In genomic region chr6:39118456-39118881, GRCm38 (mm10) we compare ENCODE assay signal across 8 mouse cellular contexts. TPM values are rescaled to one million over a fixed set of nuclear protein-coding genes. Genes with fewer than 3 reads are reported as not detected.
DNase-seq lines count a peak whose midpoint lies in the region; ATAC-seq and TF ChIP-seq lines count a peak whose summit lies in the region.

No protein-coding gene starts in this region.

- 11% methylated on average over 49 of the region's 49 CpGs for WGBS in cerebellum, adult 2 months
- WGBS in embryonic facial prominence, embryonic 12.5 days: 11% methylated on average over 49 of the region's 49 CpGs
- 13% methylated on average over 42 of the region's 49 CpGs for WGBS in liver, postnatal 0 days (ENCODE audit: insufficient replicate concordance)

- no peak for DNase-seq in cerebellum, adult 2 months
- no peak for DNase-seq in cerebellum, adult 9-10 months
- peak; percentile 18 for DNase-seq in 3134 (ENCODE audit: extremely low read depth, insufficient read length, low spot score)
- peak; percentile 59 for DNase-seq in heart, postnatal 4 days
- DNase-seq in liver, postnatal 0 days: no peak
- no peak for DNase-seq in urinary bladder, postnatal 36 days (ENCODE audit: low spot score in 2 of 2)

- peak overlapping the region; percentile 60 for H3K4me3 ChIP-seq in cerebellum, adult 2 months (replicated peaks; ENCODE audit: insufficient read depth, low read depth, low read length)
- H3K4me3 ChIP-seq in embryonic facial prominence, embryonic 12.5 days: peak overlapping the region; percentile 77
- peak overlapping the region; percentile 88 for H3K4me3 ChIP-seq in liver, postnatal 0 days (ENCODE audit: low read depth, low read length)
- H3K4me3 ChIP-seq in testis, adult 2 months (ENCODE audit: control insufficient read depth, low read depth, low read length): peak overlapping the region; percentile 98

- H3K36me3 ChIP-seq in embryonic facial prominence, embryonic 12.5 days: no peaks in the 10 kb centered on the region
- 0 out of 2 replicates have a peak, but pooled peaks cover 2% of the 10 kb centered on the region for H3K36me3 ChIP-seq in liver, postnatal 0 days (replicated peaks; ENCODE audit: insufficient read depth, low read length)
- H3K36me3 ChIP-seq in testis, adult 2 months (ENCODE audit: control insufficient read depth, insufficient read depth, low read length): no peaks in the 10 kb centered on the region; the same call in 1 of the 2 replicates

- no peaks in the 10 kb centered on the region for H3K27me3 ChIP-seq in cerebellum, adult 2 months (ENCODE audit: control insufficient read depth, insufficient read depth, low read length)
- H3K27me3 ChIP-seq in embryonic facial prominence, embryonic 12.5 days: peaks cover 60% of the 10 kb centered on the region
- no peaks in the 10 kb centered on the region; the same call in 1 of the 2 replicates for H3K27me3 ChIP-seq in liver, postnatal 0 days (ENCODE audit: insufficient read depth, low read length)
- no peaks in the 10 kb centered on the region for H3K27me3 ChIP-seq in testis, adult 2 months (ENCODE audit: control insufficient read depth, insufficient read depth, low read length)

- H3K9me3 ChIP-seq in embryonic facial prominence, embryonic 12.5 days: peaks cover 8% of the 10 kb centered on the region
- H3K9me3 ChIP-seq in liver, postnatal 0 days (ENCODE audit: low read length): no peaks in the 10 kb centered on the region

- no peak for TF ChIP-seq CTCF in cerebellum, adult 2 months (IDR thresholded peaks at IDR 0.05; ENCODE audit: borderline replicate concordance, insufficient read depth, low read depth, low read length)
- no peak for TF ChIP-seq CTCF in liver, postnatal 0 days (IDR thresholded peaks at IDR 0.05; ENCODE audit: low read depth)
- TF ChIP-seq CTCF in testis, adult 2 months (IDR thresholded peaks at IDR 0.05; ENCODE audit: control insufficient read depth, insufficient read depth, insufficient replicate concordance, low read depth, low read length): no peak

- peak overlapping the region; percentile 61 for H3K4me2 ChIP-seq in embryonic facial prominence, embryonic 12.5 days (replicated peaks)
- peak overlapping the region; percentile 75 for H3K4me2 ChIP-seq in liver, postnatal 0 days (ENCODE audit: low read depth, low read length)

- H3K4me1 ChIP-seq in cerebellum, adult 2 months (ENCODE audit: control insufficient read depth, insufficient read depth, low read length): peaks cover 4% of the 10 kb centered on the region; the same call in 1 of the 2 replicates
- H3K4me1 ChIP-seq in embryonic facial prominence, embryonic 12.5 days: no peaks in the 10 kb centered on the region
- peaks cover 25% of the 10 kb centered on the region for H3K4me1 ChIP-seq in liver, postnatal 0 days (ENCODE audit: insufficient read depth)
- H3K4me1 ChIP-seq in testis, adult 2 months (ENCODE audit: control insufficient read depth, insufficient read depth, low read length): peaks cover 8% of the 10 kb centered on the region

- TF ChIP-seq POLR2A in cerebellum, adult 2 months (IDR thresholded peaks at IDR 0.05; ENCODE audit: borderline replicate concordance, insufficient read depth, low read length): no peak
- TF ChIP-seq POLR2A in testis, adult 2 months (IDR thresholded peaks at IDR 0.05; ENCODE audit: control insufficient read depth, low read depth, low read length): peak; percentile 53

- peak; percentile 35; the same call in 1 of the 2 replicates for ATAC-seq in embryonic facial prominence, embryonic 12.5 days (ENCODE audit: insufficient number of reproducible peaks, insufficient read depth, low FRiP score, low TSS enrichment)
- no peak; the same call in none of the 2 replicates for ATAC-seq in liver, postnatal 0 days

- no peak for TF ChIP-seq EP300 in liver, postnatal 0 days (IDR thresholded peaks at IDR 0.05; ENCODE audit: low read depth)

- peak overlapping the region; percentile 64 for H3K9ac ChIP-seq in embryonic facial prominence, embryonic 12.5 days
- peak overlapping the region; percentile 86 for H3K9ac ChIP-seq in liver, postnatal 0 days (replicated peaks)

- no peak overlapping the region for H3K27ac ChIP-seq in cerebellum, adult 2 months (ENCODE audit: insufficient read depth, low read length)
- H3K27ac ChIP-seq in embryonic facial prominence, embryonic 12.5 days: no peak overlapping the region
- peak overlapping the region; percentile 91 for H3K27ac ChIP-seq in liver, postnatal 0 days (ENCODE audit: low read depth)
- H3K27ac ChIP-seq in testis, adult 2 months (ENCODE audit: control insufficient read depth, insufficient read depth, low read depth, low read length): peak overlapping the region; percentile 97

RNA-seq across cellular contexts. Expression of gene Parp12, which starts 0.3 kb away (rescaled TPM):
- 19.7 and 20.5 TPM in 2 replicates for polyA plus RNA-seq in cerebellum, adult 2 months (2012; rRNA removed)
- 5.3 and 6.0 TPM in 2 replicates for polyA plus RNA-seq in embryonic facial prominence, embryonic 12.5 days (2016; fragmentation: Nextera tagmentation; extraction: Ambion mirVana)
- total RNA-seq in heart, postnatal 4 days (2021): 10 to 100 TPM; 14.6 to 15.7 TPM
- polyA plus RNA-seq in liver, postnatal 0 days (2015; fragmentation: Nextera tagmentation; extraction: Ambion mirVana): 6.9 and 7.9 TPM in 2 replicates
- polyA plus RNA-seq in testis, adult 2 months (2012; rRNA removed): 21.0 and 23.1 TPM in 2 replicates

Comparison
In these comparisons a context has a peak if more than half of its experiments do, and no peak if none do; other contexts are left out.
1. DNase-seq: peak in 3134 (single experiment) and heart, postnatal 4 days (single experiment); none in cerebellum, adult 2 months (0 of 2), cerebellum, adult 9-10 months (single experiment), liver, postnatal 0 days (single experiment) and urinary bladder, postnatal 36 days (0 of 2).
2. H3K27ac ChIP-seq: peak in liver, postnatal 0 days (single experiment) and testis, adult 2 months (single experiment); none in cerebellum, adult 2 months (single experiment) and embryonic facial prominence, embryonic 12.5 days (single experiment).
3. Peak in every context shown above with its lines, with median percentiles within 50 percentile points of each other: H3K4me3 ChIP-seq.